Mouse (Mus musculus) myocyte (in vitro differentiated cells): ENCODE measurements around the gene Lenep.

Experiments used
- POLR2A ChIP-seq: IDR thresholded peaks from one replicate; pipeline ENCODE4 v1.6.1; 2011; ENCODE audit warnings: low read depth, mild to moderate bottlenecking, control low read depth, moderate library complexity; ENCODE audit not compliant: insufficient read length
- POLR2AphosphoS2 ChIP-seq: IDR thresholded peaks from one replicate; pipeline ENCODE4 v1.6.1; 2011; ENCODE audit warnings: low read depth, control low read depth; ENCODE audit not compliant: insufficient read length
- REST ChIP-seq: IDR thresholded peaks from one replicate; pipeline ENCODE4 v1.6.1; 2011; ENCODE audit warnings: mild to moderate bottlenecking, control low read depth, moderate library complexity; ENCODE audit not compliant: insufficient read depth, insufficient read length
- TCF12 ChIP-seq: IDR thresholded peaks from one replicate; pipeline ENCODE4 v1.6.1; 2011; ENCODE audit warnings: mild to moderate bottlenecking, control low read depth; ENCODE audit not compliant: poor library complexity, insufficient read depth, severe bottlenecking

DNA sequence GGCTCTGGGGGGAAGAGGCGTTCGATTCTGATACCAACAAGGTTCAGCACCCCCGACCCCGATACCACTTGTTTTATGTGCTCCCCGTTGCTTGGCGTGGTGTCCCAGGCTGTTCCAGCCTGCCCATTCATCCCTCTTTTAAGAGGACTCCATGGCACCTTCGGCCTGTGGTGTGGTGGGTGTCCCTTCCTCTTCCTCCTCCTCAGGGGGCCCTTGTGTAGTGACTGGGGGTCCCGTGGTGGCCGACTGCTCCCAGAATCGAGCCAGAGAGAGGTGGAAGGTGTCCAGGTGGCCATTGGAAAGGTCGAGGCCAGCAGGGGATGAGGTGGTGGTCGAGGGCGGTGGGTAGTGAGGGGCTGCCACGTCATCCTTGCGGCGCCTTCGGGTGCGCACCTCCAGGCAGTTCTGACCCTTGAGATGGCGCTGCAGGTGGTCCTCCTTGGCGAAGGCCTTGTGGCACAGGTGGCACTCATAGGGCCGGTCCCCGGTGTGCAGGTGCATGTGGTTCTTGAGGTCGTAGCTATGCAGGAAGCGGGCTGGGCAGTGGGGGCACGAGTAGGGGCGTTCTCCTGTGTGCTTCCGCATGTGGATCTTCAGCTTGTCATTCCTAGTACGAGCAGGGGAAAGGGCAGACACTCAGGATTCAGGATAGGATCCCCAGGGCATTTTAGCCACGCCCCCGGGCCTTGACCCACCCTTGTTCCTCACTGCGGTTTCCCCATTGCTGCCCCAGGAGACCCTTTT lies 23.0 kb downstream of the Lenep start:
- TF ChIP-seq POLR2A: no peak
- TF ChIP-seq POLR2AphosphoS2: peak; percentile 53
- no peak for TF ChIP-seq TCF12
- no peak for TF ChIP-seq REST
